Comparison of ENCODE assay signal across 17 mouse cellular contexts in genomic region chr16:87720851-87721409, GRCm38 (mm10).
"Had no signal": no experiment of that assay in that cellular context is flagged by ENCODE, and none has a peak within 500 bp of the region (broad histone marks: within the 10 kb centered on the region; RNA-seq: fewer than 3 reads in every experiment).

No protein-coding gene starts in this region.

- DNase-seq: layer of hippocampus, adult 9-11 months; layer of hippocampus, postnatal 36 days; liver, embryonic 13.5 days; lung, embryonic 14.5 days; retina, postnatal 1 day; right cerebral cortex, postnatal 25 days; spleen, adult 18-20 months; thymus, postnatal 25 days had no signal

- H3K4me2 ChIP-seq: liver, embryonic 13.5 days; lung, embryonic 14.5 days; midbrain, embryonic 12.5 days; midbrain, embryonic 15.5 days; neural tube, embryonic 13.5 days; stomach, embryonic 15.5 days had no signal

- H3K27me3 ChIP-seq: liver, embryonic 13.5 days; midbrain, embryonic 12.5 days; midbrain, embryonic 15.5 days; neural tube, embryonic 13.5 days; stomach, embryonic 15.5 days had no signal

- H3K27ac ChIP-seq: kidney, postnatal 0 days; layer of hippocampus, adult 2 months; left cerebral cortex, adult 2 months; liver, embryonic 13.5 days; macrophage; midbrain, embryonic 12.5 days; midbrain, embryonic 15.5 days; neural tube, embryonic 13.5 days; stomach, embryonic 15.5 days had no signal

- H3K9me3 ChIP-seq: liver, embryonic 13.5 days; midbrain, embryonic 12.5 days; midbrain, embryonic 15.5 days; neural tube, embryonic 13.5 days; stomach, embryonic 15.5 days had no signal

- H3K4me1 ChIP-seq: midbrain, embryonic 12.5 days; midbrain, embryonic 15.5 days had no signal

- H3K4me3 ChIP-seq: layer of hippocampus, adult 2 months; left cerebral cortex, adult 2 months; liver, embryonic 13.5 days; midbrain, embryonic 12.5 days; midbrain, embryonic 15.5 days; myocyte; neural tube, embryonic 13.5 days; stomach, embryonic 15.5 days had no signal

- H3K9ac ChIP-seq: liver, embryonic 13.5 days; lung, embryonic 14.5 days; midbrain, embryonic 12.5 days; midbrain, embryonic 15.5 days; neural tube, embryonic 13.5 days; stomach, embryonic 15.5 days had no signal
